Mouse (Mus musculus): Measurements from ENCODE around the gene Nuak1.
A peak's percentile ranks its signal among the peaks of the same experiment; 100 is the strongest.

The Nuak1 gene

GRCm38 (mm10) chr10:84408965-84409660 is 31.3 kb downstream of the Nuak1 start:
- DNase-seq: peak; percentile 31 to 56

- DNase-seq: no peak
These were observed 35.1 kb downstream of the Nuak1 start for GRCm38 (mm10) chr10:84405135-84405776.

GRCm38 (mm10) chr10:84401907-84402371 is 38.5 kb downstream of the Nuak1 start:
- DNase-seq: peak in 1 of 2 experiments; percentile 49

- no peak for DNase-seq
These were observed 39.2 kb downstream of the Nuak1 start for GRCm38 (mm10) chr10:84401189-84401588.

- no peak for DNase-seq
These were observed 40.2 kb downstream of the Nuak1 start for GRCm38 (mm10) chr10:84400037-84400681.

DNA sequence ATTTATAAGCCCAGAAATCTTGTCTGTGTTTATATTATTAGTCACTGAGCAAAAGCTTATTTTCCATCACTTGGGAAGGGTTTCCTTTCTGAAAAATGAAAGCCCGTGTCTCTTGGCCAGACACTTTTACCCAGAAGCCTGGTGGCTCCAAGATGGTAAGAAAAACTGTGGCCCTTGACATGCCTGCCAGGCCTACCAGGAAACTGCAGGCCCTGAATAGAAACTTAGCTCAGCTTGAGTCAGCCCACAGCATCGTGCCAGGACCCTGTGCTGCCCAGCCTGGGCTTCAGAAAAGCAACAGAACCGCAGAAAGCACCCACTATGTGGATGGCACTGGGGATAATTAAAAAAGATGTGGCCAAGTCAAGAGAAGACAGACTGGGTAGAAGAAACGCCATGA is 43.1 kb downstream of the Nuak1 start:
- no peak for DNase-seq

GRCm38 (mm10) chr10:84395885-84396659 is 44.3 kb downstream of the Nuak1 start:
- peak; percentile 67 to 81 for DNase-seq

DNA sequence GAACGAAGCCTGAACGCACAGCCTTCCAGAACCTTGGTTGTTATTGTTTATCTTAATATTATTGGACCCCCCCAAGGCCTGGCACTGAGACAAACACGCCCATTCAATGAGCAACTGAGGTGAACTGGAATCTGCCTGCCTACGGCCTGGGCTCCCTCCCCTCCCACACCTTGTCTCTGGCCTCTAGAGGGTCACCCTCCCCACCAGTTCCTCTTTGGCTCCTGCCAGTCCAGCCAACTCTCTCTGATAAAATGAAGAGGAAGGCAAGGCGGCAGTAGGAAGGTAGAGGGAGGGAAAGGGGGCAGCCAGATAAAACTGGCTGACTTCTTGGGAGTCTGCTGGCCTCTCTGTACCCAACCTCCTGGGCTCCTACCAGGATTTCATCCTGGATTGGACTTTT is 45.1 kb downstream of the Nuak1 start:
- no peak for DNase-seq

DNA sequence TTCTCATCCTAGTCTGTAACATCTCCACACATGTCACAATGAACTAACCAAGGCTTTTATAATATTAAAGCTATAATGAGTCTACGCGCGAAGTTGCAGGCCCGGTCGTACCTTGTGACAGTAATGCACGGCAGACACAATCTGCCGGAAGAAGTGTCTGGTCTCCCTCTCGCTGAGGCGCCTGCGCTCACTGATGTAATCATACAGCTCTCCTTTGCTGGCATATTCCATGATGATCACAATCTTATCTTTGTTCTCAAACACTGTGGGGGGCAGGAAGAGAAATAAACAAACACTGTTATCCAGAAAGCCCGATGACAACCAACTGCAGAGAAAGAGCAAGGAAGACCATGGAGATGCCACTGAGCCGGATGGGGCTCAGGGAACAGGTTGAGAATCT is 46.5 kb downstream of the Nuak1 start:
- DNase-seq: no peak

DNA sequence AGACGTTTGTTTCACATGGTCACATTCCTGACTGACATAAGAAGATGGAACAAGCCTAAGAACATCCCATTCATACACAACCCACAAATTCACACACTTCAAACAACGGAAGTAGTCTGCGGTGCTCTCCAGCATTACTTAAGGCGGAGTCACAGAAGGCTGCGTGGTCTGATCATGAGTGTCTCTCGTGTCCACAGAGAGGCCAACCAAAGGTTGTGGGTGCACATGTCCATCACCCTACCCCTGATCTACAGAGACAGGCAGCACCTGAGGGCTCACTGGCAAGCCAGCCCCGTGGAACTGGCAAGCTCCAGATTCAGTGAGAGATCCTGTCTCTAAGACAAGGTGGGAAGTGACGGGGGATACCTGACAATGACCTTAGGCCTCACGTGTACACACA is 47.0 kb downstream of the Nuak1 start:
- no peak for DNase-seq

DNA sequence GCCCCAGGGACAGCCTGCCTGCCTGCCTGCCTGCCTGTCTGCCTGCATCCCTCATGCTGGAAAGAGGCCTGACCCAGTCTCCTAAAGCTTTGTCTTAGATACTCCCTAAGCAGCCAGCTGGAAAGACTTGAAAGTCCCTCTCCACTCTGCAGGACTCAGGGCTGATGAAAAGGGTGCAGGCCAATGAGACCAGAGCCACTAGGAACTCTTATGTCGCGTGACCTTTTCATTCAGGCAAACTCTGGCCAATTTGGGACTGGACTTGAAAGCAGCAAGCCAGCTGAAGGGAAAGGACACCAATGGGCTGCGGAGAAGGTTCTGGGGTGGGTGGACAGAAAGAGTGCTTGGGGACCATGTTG is 47.7 kb downstream of the Nuak1 start:
- no peak for DNase-seq

DNA sequence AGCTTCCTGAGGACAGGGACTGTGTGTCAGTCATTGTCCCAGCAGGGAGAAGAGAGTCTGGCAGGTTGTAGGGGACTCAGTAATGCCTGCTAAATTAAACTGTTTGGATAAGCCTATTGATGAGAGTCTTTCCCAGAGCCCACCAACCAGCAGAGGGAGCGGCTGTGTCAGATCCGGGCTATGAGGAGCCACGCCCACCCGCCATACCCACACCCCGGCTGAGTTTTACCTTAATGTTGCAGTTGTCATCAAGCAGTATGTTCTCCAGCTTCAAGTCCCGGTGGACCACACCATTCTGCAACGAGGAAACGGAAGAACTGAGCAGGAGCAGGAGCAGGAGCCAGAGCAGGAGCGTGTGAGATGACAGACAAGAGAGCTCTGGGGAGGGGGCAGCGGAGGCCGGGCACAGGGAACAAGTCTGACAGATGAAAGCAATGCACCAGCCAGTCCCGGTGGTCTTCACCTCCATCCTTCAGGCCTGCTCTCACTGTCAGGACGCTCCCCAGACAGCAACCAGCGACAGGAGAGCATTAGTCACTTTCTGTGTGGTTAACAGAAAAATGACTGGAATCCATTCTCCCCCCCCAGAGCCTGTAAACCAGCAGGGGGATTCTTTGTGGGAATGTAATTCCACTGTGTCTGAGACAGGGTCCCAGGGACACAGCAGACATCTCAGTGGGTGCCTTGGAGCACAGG is 48.2 kb downstream of the Nuak1 start:
- DNase-seq: no peak

- DNase-seq: no peak
These were observed 50.7 kb downstream of the Nuak1 start for GRCm38 (mm10) chr10:84389707-84390106.

- peak in 1 of 2 experiments; percentile 32 for DNase-seq
These were observed 51.8 kb downstream of the Nuak1 start for GRCm38 (mm10) chr10:84388357-84389141.

- DNase-seq: no peak
These were observed 53.1 kb downstream of the Nuak1 start for GRCm38 (mm10) chr10:84387338-84387737.

DNA sequence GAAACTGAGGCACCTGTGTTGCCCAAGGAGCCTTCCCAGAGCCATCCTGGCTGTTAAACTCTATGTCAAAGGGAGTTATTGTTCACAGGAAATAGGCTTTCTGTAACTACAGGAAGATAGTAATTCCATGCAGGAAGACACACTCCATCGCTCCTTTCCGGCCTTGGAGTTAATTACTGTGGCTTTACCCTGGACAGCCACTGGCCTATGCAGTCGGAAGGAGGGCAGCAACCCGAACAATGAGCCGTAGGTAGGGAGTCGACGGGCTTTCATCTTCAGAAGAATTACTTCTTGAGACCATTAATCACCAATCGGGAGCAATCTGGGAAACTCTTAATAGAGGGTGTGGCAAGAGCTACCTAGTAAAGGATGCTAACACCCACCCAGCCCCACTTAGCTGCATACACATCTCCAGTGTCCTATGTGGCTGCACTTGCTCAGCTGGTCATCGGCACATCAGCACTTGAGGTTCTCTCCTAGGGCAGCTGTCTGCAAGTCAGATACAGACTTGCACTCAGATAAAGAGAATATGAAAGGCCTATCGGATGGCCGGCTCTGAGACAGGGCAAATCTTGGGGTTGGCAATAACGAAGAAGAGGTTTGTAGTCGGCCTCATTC is 53.7 kb downstream of the Nuak1 start:
- no peak for DNase-seq

GRCm38 (mm10) chr10:84386214-84386613 is 54.2 kb downstream of the Nuak1 start:
- no peak for DNase-seq

- no peak for DNase-seq
These were observed 55.6 kb downstream of the Nuak1 start for GRCm38 (mm10) chr10:84384761-84385160.

- peak; percentile 35 to 45 for DNase-seq
These were observed 57.2 kb downstream of the Nuak1 start for GRCm38 (mm10) chr10:84382900-84383883.

GRCm38 (mm10) chr10:84381276-84381798 is 59.1 kb downstream of the Nuak1 start:
- DNase-seq: no peak

Measured in lung, adult 18-20 months (tissue).